Mouse (Mus musculus) MEL (cell line): ENCODE measurements around the gene Syt2. TPM values are rescaled to one million over a fixed set of nuclear protein-coding genes. Genes with fewer than 3 reads are reported as not detected.

Experiments used
- DNase-seq: peaks from one replicate; pipeline ENCODE4 v3.0.0; 2011; ENCODE audit warnings: low read depth, low spot score
- H3K27ac ChIP-seq: 2 replicates; pipeline ENCODE4 v1.5.1; 2012; ENCODE audit warnings: low read depth, mild to moderate bottlenecking, control low read depth, low read length, moderate library complexity; ENCODE audit not compliant: control insufficient read depth
- H3K27me3 ChIP-seq, 2 experiments: fragments of 150-350 bp in 1 of 2; sonication (generic) in 1 of 2; 2 replicates each; pipeline ENCODE4 v1.6.1; 2012; ENCODE audit warnings: low read length in 2 of 2, mild to moderate bottlenecking in 2 of 2, improper control_type of control experiment in 1 of 2, moderate library complexity in 1 of 2; ENCODE audit not compliant: insufficient read depth in 2 of 2, control insufficient read depth in 1 of 2
- H3K36me3 ChIP-seq, 2 experiments: 2 replicates each; pipeline ENCODE4 v1.6.1; 2012 to 2014; ENCODE audit warnings: low read length in 2 of 2, improper control_type of control experiment in 1 of 2, inconsistent platforms in 1 of 2, mild to moderate bottlenecking in 1 of 2; ENCODE audit not compliant: insufficient read depth in 2 of 2, control insufficient read depth in 1 of 2
- H3K4me1 ChIP-seq, 2 experiments: fragments of 150-350 bp in 1 of 2; sonication (generic) in 1 of 2; 2 replicates each; pipeline ENCODE4 v1.6.1; 2012; ENCODE audit warnings: low read length in 2 of 2, improper control_type of control experiment in 1 of 2, mild to moderate bottlenecking in 1 of 2; ENCODE audit not compliant: insufficient read depth in 2 of 2, control insufficient read depth in 1 of 2
- H3K4me3 ChIP-seq, 2 experiments: fragments of 150-350 bp in 1 of 2; sonication (generic) in 1 of 2; 2 replicates each; pipeline ENCODE4 v1.5.1; 2012; ENCODE audit warnings: low read depth in 2 of 2, low read length in 2 of 2, mild to moderate bottlenecking in 2 of 2, moderate library complexity in 2 of 2, control low read depth in 1 of 2, improper control_type of control experiment in 1 of 2; ENCODE audit not compliant: control insufficient read depth in 1 of 2, insufficient read depth in 1 of 2
- H3K79me2 ChIP-seq: 2 replicates; pipeline ENCODE4 v1.6.1; 2012; ENCODE audit warnings: mild to moderate bottlenecking, low read length, moderate library complexity; ENCODE audit not compliant: control insufficient read depth, poor library complexity, insufficient read depth
- H3K9ac ChIP-seq: 2 replicates; pipeline ENCODE4 v1.6.1; 2012; ENCODE audit warnings: low read depth, mild to moderate bottlenecking, control low read depth, low read length, moderate library complexity; ENCODE audit not compliant: control insufficient read depth, poor library complexity, severe bottlenecking
- H3K9me3 ChIP-seq: fragments of 150-350 bp; sonication (generic); replicated peaks from 2 replicates; pipeline ENCODE4 v1.6.1; 2012; ENCODE audit warnings: mild to moderate bottlenecking, low read length, improper control_type of control experiment, moderate library complexity; ENCODE audit not compliant: insufficient read depth
- CTCF ChIP-seq, 3 experiments: IDR thresholded peaks in 2 of 3; conservative IDR thresholded peaks in 1 of 3; 2 replicates each; pipeline ENCODE4 v1.5.1; 2011 to 2012; ENCODE audit warnings: low read length in 3 of 3, low read depth in 2 of 3, mild to moderate bottlenecking in 2 of 3, improper control_type of control experiment in 1 of 3, inconsistent platforms in 1 of 3, mixed read lengths in 1 of 3, moderate library complexity in 1 of 3; ENCODE audit not compliant: control insufficient read depth in 1 of 3, insufficient read depth in 1 of 3, poor library complexity in 1 of 3, severe bottlenecking in 1 of 3
- ELF1 ChIP-seq: IDR thresholded peaks from 2 replicates; pipeline ENCODE4 v1.6.1; 2014; ENCODE audit warnings: low read depth, mild to moderate bottlenecking, inconsistent platforms, low read length, improper control_type of control experiment, moderate library complexity
- ETS1 ChIP-seq: IDR thresholded peaks from 2 replicates; pipeline ENCODE4 v1.6.1; 2012; ENCODE audit warnings: low read depth, mild to moderate bottlenecking, inconsistent platforms, low read length, improper control_type of control experiment, moderate library complexity
- GATA1 ChIP-seq: IDR thresholded peaks from 2 replicates; pipeline ENCODE4 v1.6.1; 2011; ENCODE audit warnings: low read depth, low read length, improper control_type of control experiment
- MYC ChIP-seq: IDR thresholded peaks from 2 replicates; pipeline ENCODE4 v1.6.1; 2011; ENCODE audit warnings: low read depth, mild to moderate bottlenecking, low read length, improper control_type of control experiment, moderate library complexity
- POLR2AphosphoS2 ChIP-seq: IDR thresholded peaks from 2 replicates; pipeline ENCODE4 v1.6.1; 2011; ENCODE audit warnings: low read length, improper control_type of control experiment
- RAD21 ChIP-seq: IDR thresholded peaks from 2 replicates; pipeline ENCODE4 v1.6.1; 2011; ENCODE audit warnings: mild to moderate bottlenecking, low read depth, low read length, improper control_type of control experiment
- SMC3 ChIP-seq: IDR thresholded peaks from 2 replicates; pipeline ENCODE4 v1.6.1; 2011; ENCODE audit warnings: low read depth, low read length, improper control_type of control experiment
- USF1 ChIP-seq: IDR thresholded peaks from 2 replicates; pipeline ENCODE4 v1.6.1; 2014; ENCODE audit warnings: low read depth, mild to moderate bottlenecking, inconsistent platforms, low read length, improper control_type of control experiment, moderate library complexity
- ZC3H11A ChIP-seq: IDR thresholded peaks from 2 replicates; pipeline ENCODE4 v1.6.1; 2012; ENCODE audit warnings: low read depth, mild to moderate bottlenecking, inconsistent platforms, low read length, improper control_type of control experiment
- polyA plus RNA-seq, 2 experiments: library from polyadenylated mRNA; stranded (reverse) in 1 of 2; unstranded in 1 of 2; fragments of >175 nt in 1 of 2; fragments of >200 nt in 1 of 2; gene quantifications; 2 replicates each; pipeline versions ENCODE4 v1.2.1 to v1.2.4; 2012; ENCODE audit warnings: low replicate concordance in 2 of 2, low read depth in 1 of 2; ENCODE audit not compliant: insufficient read length in 2 of 2, insufficient read depth in 1 of 2, missing spikeins in 1 of 2
- total RNA-seq: library from RNA; depleted of rRNA; stranded (reverse); fragments of 300-350 nt; gene quantifications from 2 replicates; pipeline ENCODE4 v1.2.3, GENCODE M21; 2012

The Syt2 gene
- total and polyA plus RNA-seq, 3 experiments: 0.31 TPM; not detected in 2

DNA sequence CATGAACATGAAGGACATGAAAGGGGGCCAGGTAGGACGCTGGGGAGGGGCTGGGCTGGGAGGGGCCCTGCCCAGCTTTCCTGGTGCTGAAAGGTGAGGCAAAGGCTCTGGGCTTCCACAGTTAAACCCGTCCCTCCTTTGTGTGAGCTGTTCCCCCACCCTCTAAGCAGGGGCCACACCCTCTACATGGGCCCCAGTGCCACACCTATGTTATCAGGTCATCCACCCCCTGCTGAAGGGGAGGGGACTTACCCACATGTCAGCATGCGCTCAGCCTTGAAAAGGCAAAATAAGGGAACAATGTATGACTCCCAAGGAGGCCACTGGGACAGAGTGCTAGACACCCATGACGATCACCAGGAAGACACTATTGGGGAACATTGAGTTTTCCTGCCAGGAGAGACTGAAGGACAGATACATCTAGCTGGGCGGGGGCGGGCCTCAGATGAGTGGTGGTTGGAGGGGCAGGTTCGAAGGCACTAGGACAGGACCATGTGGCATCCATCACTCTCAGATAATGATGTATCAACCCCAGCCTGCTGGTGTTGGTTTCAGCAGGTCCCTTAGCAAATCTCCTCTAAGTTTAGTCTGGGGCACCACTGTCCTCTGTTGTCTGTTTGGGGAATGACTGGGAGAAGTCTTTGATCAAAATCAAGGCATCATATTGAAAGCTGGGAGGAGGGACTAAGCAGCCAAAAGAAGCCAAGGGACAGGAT, 95.6 kb downstream of the Syt2 start (continued):
- TF ChIP-seq ETS1: peak; percentile 44; the same call in 1 of the 2 replicates
- TF ChIP-seq USF1: no peak
- TF ChIP-seq CTCF (IDR thresholded peaks at IDR 0.05 in 2 of 3, conservative IDR thresholded peaks at IDR 0.05 in 1 of 3; ENCODE audit: control insufficient read depth in 1 of 3, insufficient read depth in 1 of 3, low read depth in 2 of 3, low read length in 3 of 3, poor library complexity in 1 of 3, severe bottlenecking in 1 of 3): no peak

GRCm38 (mm10) chr1:134745648-134746047, 99.2 kb downstream of the Syt2 start:
- Histone ChIP-seq H3K36me3 (peaks cover 0 to 4% of the 10 kb centered on the region in 2 experiments; a peak in 1 of 4 replicates), H3K9ac (no peak overlapping the region), H3K27ac (no peak overlapping the region), H3K9me3 (no peaks in the 10 kb centered on the region), H3K4me1 (peaks cover 2 to 18% of the 10 kb centered on the region in 2 experiments; a peak in 3 of 4 replicates)
- peak; percentile 46 for DNase-seq
- TF ChIP-seq MYC (no peak), GATA1 (no peak), SMC3 (peak; percentile 64), POLR2AphosphoS2 (no peak), CTCF (IDR thresholded peaks at IDR 0.05 in 2 of 3, conservative IDR thresholded peaks at IDR 0.05 in 1 of 3; ENCODE audit: control insufficient read depth in 1 of 3, insufficient read depth in 1 of 3, low read depth in 2 of 3, low read length in 3 of 3, poor library complexity in 1 of 3, severe bottlenecking in 1 of 3) (peak; percentile 65 to 77 (median 68)), ZC3H11A (peak; percentile 37), RAD21 (peak; percentile 51)
- TF ChIP-seq, all 39 proteins: peak for 4
- Histone ChIP-seq H3K79me2 (no peaks in the 10 kb centered on the region), H3K4me3 (no peak overlapping the region), H3K27me3 (no peaks in the 10 kb centered on the region)

DNA sequence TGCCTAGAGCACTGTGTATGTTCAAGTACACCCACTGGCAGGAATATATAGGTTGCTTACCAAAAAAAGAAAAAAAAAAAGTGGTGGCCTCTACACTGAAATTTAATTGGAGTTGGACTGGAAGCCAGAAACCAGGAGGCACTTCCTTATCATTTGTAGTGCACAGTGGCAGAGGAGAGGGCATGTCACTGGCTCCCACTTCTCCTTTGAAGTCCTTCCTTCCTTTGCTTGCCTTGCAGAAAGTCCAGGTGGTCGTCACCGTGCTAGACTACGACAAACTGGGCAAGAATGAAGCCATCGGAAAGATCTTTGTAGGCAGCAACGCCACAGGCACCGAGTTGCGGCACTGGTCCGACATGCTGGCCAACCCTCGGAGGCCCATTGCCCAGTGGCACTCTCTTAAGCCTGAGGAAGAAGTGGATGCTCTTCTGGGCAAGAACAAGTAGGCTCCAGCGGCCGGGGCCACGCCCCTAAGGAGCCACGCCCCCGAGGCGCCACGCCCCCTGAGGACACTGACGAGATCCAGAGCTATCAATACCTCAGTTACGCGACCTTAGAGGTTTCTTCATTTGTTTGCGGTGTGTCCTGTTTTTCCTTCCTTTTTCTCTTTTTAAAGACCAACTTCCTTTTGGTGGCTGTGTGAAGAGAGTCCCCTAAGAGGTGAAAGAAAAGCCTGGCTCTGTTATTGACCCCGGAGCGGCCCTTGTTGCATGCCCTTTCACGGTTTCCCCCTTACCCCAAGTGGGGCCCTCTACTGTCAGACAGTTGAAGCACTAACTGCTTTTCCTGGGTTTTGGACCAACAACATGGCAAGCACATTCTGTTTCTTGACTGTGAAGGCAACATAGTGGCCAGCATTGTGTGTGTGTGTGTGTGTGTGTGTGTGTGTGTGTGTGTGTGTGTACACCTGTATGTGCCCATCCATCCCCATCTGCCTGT, 101.0 kb downstream of the Syt2 start:
- no peaks in the 10 kb centered on the region for H3K27me3 ChIP-seq

More for the DNA sequence above, 101.0 kb downstream of the Syt2 start:
- peak; percentile 89 for DNase-seq
- no peak overlapping the region for H3K27ac ChIP-seq
- peaks cover 0 to 3% of the 10 kb centered on the region in 2 experiments; a peak in 1 of 4 replicates for H3K36me3 ChIP-seq
- no peaks in the 10 kb centered on the region for H3K79me2 ChIP-seq
- TF ChIP-seq ETS1 (no peak), ELF1 (0 out of 2 replicates have a peak, but pooled peaks have one; percentile 3), CTCF (IDR thresholded peaks at IDR 0.05 in 2 of 3, conservative IDR thresholded peaks at IDR 0.05 in 1 of 3; ENCODE audit: control insufficient read depth in 1 of 3, insufficient read depth in 1 of 3, low read depth in 2 of 3, low read length in 3 of 3, poor library complexity in 1 of 3, severe bottlenecking in 1 of 3) (peak in 2 of 3 experiments; percentile 38 to 48; a peak in 5 of 6 replicates), SMC3 (peak; percentile 43; the same call in 1 of the 2 replicates), RAD21 (peak; percentile 9)
- H3K9ac ChIP-seq: peak overlapping the region; percentile 10; the same call in 1 of the 2 replicates
- no peaks in the 10 kb centered on the region for H3K9me3 ChIP-seq
- H3K4me1 ChIP-seq: peaks cover 2 to 11% of the 10 kb centered on the region in 2 experiments; a peak in 2 of 4 replicates
- H3K4me3 ChIP-seq: peak overlapping the region; percentile 49 to 69
